ENCODE assay signal across 9 mouse cellular contexts in the genomic region with DNA sequence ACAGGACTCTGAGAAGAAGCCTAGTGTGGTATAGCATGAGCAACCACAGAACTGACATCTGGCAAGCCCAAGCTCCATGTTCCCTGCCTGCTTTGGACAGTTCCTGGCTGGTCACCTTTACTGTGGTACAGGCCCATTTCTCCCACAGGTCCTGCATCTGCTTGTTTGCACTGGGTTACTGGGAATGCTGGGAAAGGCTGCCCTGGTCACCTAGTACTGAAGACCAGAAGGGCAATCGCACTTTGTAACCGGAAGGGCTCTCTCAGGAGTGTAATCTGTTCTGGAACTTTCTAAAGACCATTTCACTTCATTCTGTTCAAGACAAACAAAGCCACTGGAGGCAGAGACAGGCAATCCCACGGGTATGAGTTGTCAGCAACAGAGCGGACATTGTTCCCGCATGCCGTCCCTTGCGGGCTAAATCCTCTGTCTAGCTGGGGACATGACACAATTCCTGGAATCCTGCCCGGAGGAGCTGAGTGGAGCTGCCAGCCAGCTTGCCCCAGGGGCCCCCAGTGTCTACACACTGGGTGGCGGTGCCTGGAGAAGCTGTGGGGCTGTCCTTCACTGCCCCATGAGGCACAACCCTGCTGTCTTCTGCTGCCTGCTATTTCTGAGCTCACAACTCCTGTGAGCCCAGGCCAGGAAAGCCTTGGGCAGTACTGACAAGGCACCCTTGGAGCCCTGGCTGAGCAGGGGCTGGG. TPM values are rescaled to one million over a fixed set of nuclear protein-coding genes. Genes with fewer than 3 reads are reported as not detected.
DNase-seq lines count a peak whose midpoint lies in the region; ATAC-seq lines count a peak whose summit lies in the region.
"Had no signal": no experiment of that assay in that cellular context is flagged by ENCODE, and none has a peak within 500 bp of the region (broad histone marks: within the 10 kb centered on the region; RNA-seq: fewer than 3 reads in every experiment).

No protein-coding gene starts in this region.

- no peaks in the 10 kb centered on the region for H3K9me3 ChIP-seq in kidney, embryonic 14.5 days (ENCODE audit: control insufficient read depth, low read length)
- no peaks in the 10 kb centered on the region for H3K9me3 ChIP-seq in embryonic facial prominence, embryonic 11.5 days (replicated peaks; ENCODE audit: control insufficient read depth, low read length)
- H3K9me3 ChIP-seq in lung, embryonic 16.5 days (ENCODE audit: control insufficient read depth, low read length) = no peaks in the 10 kb centered on the region

- no peak overlapping the region for H3K27ac ChIP-seq in kidney, embryonic 14.5 days (ENCODE audit: low read depth, low read length)
- H3K27ac ChIP-seq in embryonic facial prominence, embryonic 11.5 days (replicated peaks; ENCODE audit: low read depth, low read length) = no peak overlapping the region
- H3K27ac ChIP-seq in lung, embryonic 16.5 days (ENCODE audit: low read length) = peak overlapping the region; percentile 59

- 63% methylated on average over 9 of the region's 9 CpGs for WGBS in kidney, embryonic 14.5 days
- 47% methylated on average over 9 of the region's 9 CpGs for WGBS in embryonic facial prominence, embryonic 11.5 days
- 22% methylated on average over 9 of the region's 9 CpGs for WGBS in lung, embryonic 16.5 days

- H3K4me2 ChIP-seq in kidney, embryonic 14.5 days (replicated peaks; ENCODE audit: low read depth, low read length) = no peak overlapping the region
- no peak overlapping the region for H3K4me2 ChIP-seq in embryonic facial prominence, embryonic 11.5 days (ENCODE audit: low read depth, low read length)
- H3K4me2 ChIP-seq in lung, embryonic 16.5 days (ENCODE audit: low read depth, low read length) = no peak overlapping the region

- H3K4me1 ChIP-seq in kidney, embryonic 14.5 days (ENCODE audit: control insufficient read depth, insufficient read depth, low read length) = 0 out of 2 replicates have a peak, but pooled peaks cover 3% of the 10 kb centered on the region
- no peaks in the 10 kb centered on the region for H3K4me1 ChIP-seq in embryonic facial prominence, embryonic 11.5 days (ENCODE audit: control insufficient read depth, insufficient read depth, low read length)
- peaks cover 10% of the 10 kb centered on the region for H3K4me1 ChIP-seq in lung, embryonic 16.5 days (replicated peaks; ENCODE audit: control insufficient read depth, insufficient read depth, low read length)

- no peaks in the 10 kb centered on the region for H3K36me3 ChIP-seq in kidney, embryonic 14.5 days (ENCODE audit: control insufficient read depth, insufficient read depth, low read length)
- no peaks in the 10 kb centered on the region for H3K36me3 ChIP-seq in embryonic facial prominence, embryonic 11.5 days (replicated peaks; ENCODE audit: control insufficient read depth, insufficient read depth, low read depth, low read length)
- H3K36me3 ChIP-seq in lung, embryonic 16.5 days (ENCODE audit: control insufficient read depth, insufficient read depth, low read length) = no peaks in the 10 kb centered on the region

- H3K27me3 ChIP-seq in kidney, embryonic 14.5 days (ENCODE audit: control insufficient read depth, insufficient read depth, low read length) = no peaks in the 10 kb centered on the region
- H3K27me3 ChIP-seq in embryonic facial prominence, embryonic 11.5 days (ENCODE audit: control insufficient read depth, insufficient read depth, low read length) = no peaks in the 10 kb centered on the region
- H3K27me3 ChIP-seq in lung, embryonic 16.5 days (ENCODE audit: control insufficient read depth, insufficient read depth, low read depth, low read length) = no peaks in the 10 kb centered on the region

- peak; percentile 54 for DNase-seq in kidney, adult 18-20 months
- DNase-seq in embryonic facial prominence, embryonic 11.5 days (ENCODE audit: low spot score) = peak; percentile 25
- peak; percentile 1 to 32 for DNase-seq in heart, adult 9 months (ENCODE audit: low spot score in 2 of 2)
- peak; percentile 64 to 70 for DNase-seq in kidney, postnatal 36 days
- peak; percentile 29 to 41 for DNase-seq in right cerebral cortex, postnatal 36 days (ENCODE audit: low spot score in 2 of 2)
- no peak for DNase-seq in thymus, postnatal 25 days

- H3K4me3 ChIP-seq in kidney, embryonic 14.5 days (ENCODE audit: low read length) = no peak overlapping the region
- H3K4me3 ChIP-seq in embryonic facial prominence, embryonic 11.5 days (ENCODE audit: low read depth, low read length) = no peak overlapping the region
- no peak overlapping the region for H3K4me3 ChIP-seq in lung, embryonic 16.5 days (ENCODE audit: low read length)
- H3K4me3 ChIP-seq: erythroblast, embryonic 14.5 days had no signal

- no peak overlapping the region for H3K9ac ChIP-seq in kidney, embryonic 14.5 days (ENCODE audit: low read depth, low read length)
- H3K9ac ChIP-seq in embryonic facial prominence, embryonic 11.5 days (replicated peaks; ENCODE audit: low read length) = no peak overlapping the region
- no peak overlapping the region; the same call in 1 of the 2 replicates for H3K9ac ChIP-seq in lung, embryonic 16.5 days (ENCODE audit: low read length)

- ATAC-seq in kidney, embryonic 14.5 days (ENCODE audit: low FRiP score, low TSS enrichment) = no peak
- ATAC-seq in embryonic facial prominence, embryonic 11.5 days (replicated peaks; ENCODE audit: insufficient number of reproducible peaks, low FRiP score, low TSS enrichment, low read depth) = peak; percentile 34; the same call in 1 of the 2 replicates
- peak; percentile 87 for ATAC-seq in lung, embryonic 16.5 days (ENCODE audit: low read depth)

RNA-seq across cellular contexts. Expression of gene Shank2, which starts 36.4 kb away (rescaled TPM):
- polyA plus RNA-seq in kidney, embryonic 14.5 days (2014; fragmentation: Nextera tagmentation; extraction: Ambion mirVana) = 2.6 and 3.3 TPM in 2 replicates
- polyA plus RNA-seq in embryonic facial prominence, embryonic 11.5 days (2014; fragmentation: Nextera tagmentation; extraction: Ambion mirVana) = 0.98 and 1.3 TPM in 2 replicates
- 1.6 and 1.8 TPM in 2 replicates for polyA plus RNA-seq in lung, embryonic 16.5 days (2015; fragmentation: Nextera tagmentation; extraction: Ambion mirVana)
- polyA plus RNA-seq: erythroblast, embryonic 14.5 days had no signal
